7 mouse cellular contexts compared by ENCODE assay signal in genomic region chr10:18317961-18318915, GRCm38 (mm10). TPM values are rescaled to one million over a fixed set of nuclear protein-coding genes. Genes with fewer than 3 reads are reported as not detected.
DNase-seq lines count a peak whose midpoint lies in the region; ATAC-seq lines count a peak whose summit lies in the region.

No protein-coding gene starts in this region.

- no peaks in the 10 kb centered on the region for H3K36me3 ChIP-seq in limb, embryonic 15.5 days
- H3K36me3 ChIP-seq in midbrain, embryonic 15.5 days (replicated peaks), result no peaks in the 10 kb centered on the region
- no peaks in the 10 kb centered on the region for H3K36me3 ChIP-seq in stomach, embryonic 16.5 days (ENCODE audit: control insufficient read depth, insufficient read depth, low read length)

- no peaks in the 10 kb centered on the region for H3K9me3 ChIP-seq in limb, embryonic 15.5 days
- no peaks in the 10 kb centered on the region for H3K9me3 ChIP-seq in midbrain, embryonic 15.5 days
- H3K9me3 ChIP-seq in stomach, embryonic 16.5 days (replicated peaks; ENCODE audit: control insufficient read depth, low read length), result no peaks in the 10 kb centered on the region

- peak overlapping the region; percentile 85 for H3K27ac ChIP-seq in limb, embryonic 15.5 days
- H3K27ac ChIP-seq in midbrain, embryonic 15.5 days, result peak overlapping the region; percentile 55
- peak overlapping the region; percentile 78 for H3K27ac ChIP-seq in stomach, embryonic 16.5 days (ENCODE audit: low read length)

- peak overlapping the region; percentile 84 for H3K4me3 ChIP-seq in limb, embryonic 15.5 days
- H3K4me3 ChIP-seq in midbrain, embryonic 15.5 days, result peak overlapping the region; percentile 80
- peak overlapping the region; percentile 79 for H3K4me3 ChIP-seq in stomach, embryonic 16.5 days (replicated peaks; ENCODE audit: low read length)

- peaks cover 17% of the 10 kb centered on the region for H3K4me1 ChIP-seq in limb, embryonic 15.5 days
- peaks cover 12% of the 10 kb centered on the region for H3K4me1 ChIP-seq in midbrain, embryonic 15.5 days
- H3K4me1 ChIP-seq in stomach, embryonic 16.5 days (ENCODE audit: control insufficient read depth, insufficient read depth, low read length), result no peaks in the 10 kb centered on the region; the same call in 1 of the 2 replicates

- peak overlapping the region; percentile 92 for H3K4me2 ChIP-seq in limb, embryonic 15.5 days
- H3K4me2 ChIP-seq in midbrain, embryonic 15.5 days, result peak overlapping the region; percentile 99
- peak overlapping the region; percentile 97 for H3K4me2 ChIP-seq in stomach, embryonic 16.5 days (ENCODE audit: low read depth, low read length)

- 2% methylated on average over 75 of the region's 89 CpGs for WGBS in limb, embryonic 15.5 days
- WGBS in midbrain, embryonic 15.5 days, result 2% methylated on average over 72 of the region's 89 CpGs
- whole genome bisulfite sequencing in stomach, embryonic 16.5 days, result 2% methylated on average over 70 of the region's 89 CpGs

- peak; percentile 78 for ATAC-seq in limb, embryonic 15.5 days (ENCODE audit: insufficient number of reproducible peaks, low FRiP score, low TSS enrichment, low read depth)
- ATAC-seq in midbrain, embryonic 15.5 days (replicated peaks), result peak; percentile 85
- ATAC-seq in stomach, embryonic 16.5 days (ENCODE audit: insufficient read depth, low FRiP score), result peak; percentile 93

- H3K27me3 ChIP-seq in limb, embryonic 15.5 days, result no peaks in the 10 kb centered on the region
- H3K27me3 ChIP-seq in midbrain, embryonic 15.5 days (replicated peaks), result 0 out of 2 replicates have a peak, but pooled peaks cover 15% of the 10 kb centered on the region
- H3K27me3 ChIP-seq in stomach, embryonic 16.5 days (ENCODE audit: control insufficient read depth, insufficient read depth, low read length), result no peaks in the 10 kb centered on the region

- peak; percentile 66 to 83 for DNase-seq in adrenal gland, adult (ENCODE audit: inconsistent age in 2 of 2, low spot score in 1 of 2)
- DNase-seq in cerebellum, postnatal 36 days, result peak; percentile 8 to 10
- peak; percentile 39 for DNase-seq in gastrocnemius, postnatal 36 days
- DNase-seq in induced T-regulatory cell, adult 2 months (ENCODE audit: low read depth), result peak; percentile 14

- intact Hi-C loops in gastrocnemius, postnatal 36 days (cut with DNase I), result no loop called here

- peak overlapping the region; percentile 79 for H3K9ac ChIP-seq in limb, embryonic 15.5 days
- peak overlapping the region; percentile 62 for H3K9ac ChIP-seq in midbrain, embryonic 15.5 days
- H3K9ac ChIP-seq in stomach, embryonic 16.5 days (ENCODE audit: low read length), result peak overlapping the region; percentile 93

RNA-seq across cellular contexts. Expression of gene Nhsl1, which starts 0.5 kb away (rescaled TPM):
- total RNA-seq in gastrocnemius, postnatal 36 days (2021), result 1 to 10 TPM; 4.4 to 5.7 TPM
- 11.2 and 11.5 TPM in 2 replicates for polyA plus RNA-seq in limb, embryonic 15.5 days (2015; fragmentation: Nextera tagmentation; extraction: Ambion mirVana)
- 12.7 and 12.9 TPM in 2 replicates for polyA plus RNA-seq in midbrain, embryonic 15.5 days (2015; fragmentation: Nextera tagmentation; extraction: Ambion mirVana)
- 7.0 and 7.5 TPM in 2 replicates for polyA plus RNA-seq in stomach, embryonic 16.5 days (2015; fragmentation: Nextera tagmentation; extraction: Ambion mirVana)

Comparison
In these comparisons a context has a peak if more than half of its experiments do, and no peak if none do; other contexts are left out.
1. Peak in every context shown above with its lines: DNase-seq, ATAC-seq, H3K4me3 ChIP-seq and H3K27ac ChIP-seq.
2. DNase-seq: peak in every context shown above with its lines; median percentile 74 in adrenal gland, adult; 39 in gastrocnemius, postnatal 36 days; 14 in induced T-regulatory cell, adult 2 months; 9 in cerebellum, postnatal 36 days.